Mouse (Mus musculus) MEL (cell line): ENCODE measurements around the gene Als2.

Experiments
- CTCF ChIP-seq, 3 experiments: IDR thresholded peaks in 2 of 3; conservative IDR thresholded peaks in 1 of 3; 2 replicates each; pipeline ENCODE4 v1.5.1; 2011 to 2012; ENCODE audit warnings: low read length in 3 of 3, low read depth in 2 of 3, mild to moderate bottlenecking in 2 of 3, improper control_type of control experiment in 1 of 3, inconsistent platforms in 1 of 3, mixed read lengths in 1 of 3, moderate library complexity in 1 of 3; ENCODE audit not compliant: control insufficient read depth in 1 of 3, insufficient read depth in 1 of 3, poor library complexity in 1 of 3, severe bottlenecking in 1 of 3
- ELF1 ChIP-seq: IDR thresholded peaks from 2 replicates; pipeline ENCODE4 v1.6.1; 2014; ENCODE audit warnings: low read depth, mild to moderate bottlenecking, inconsistent platforms, low read length, improper control_type of control experiment, moderate library complexity
- KAT2A ChIP-seq: conservative IDR thresholded peaks from 2 replicates; pipeline ENCODE4 v1.6.1; 2012; ENCODE audit warnings: low read depth, low read length, improper control_type of control experiment, inconsistent platforms
- POLR2A ChIP-seq, 2 experiments: IDR thresholded peaks; 2 replicates each; pipeline ENCODE4 v1.6.1; 2011 to 2012; ENCODE audit warnings: low read length in 2 of 2, mild to moderate bottlenecking in 2 of 2, control low read depth in 1 of 2, improper control_type of control experiment in 1 of 2, low read depth in 1 of 2, moderate library complexity in 1 of 2; ENCODE audit not compliant: control insufficient read depth in 1 of 2, insufficient read depth in 1 of 2, poor library complexity in 1 of 2
- SMC3 ChIP-seq: IDR thresholded peaks from 2 replicates; pipeline ENCODE4 v1.6.1; 2011; ENCODE audit warnings: low read depth, low read length, improper control_type of control experiment
- USF2 ChIP-seq, 2 experiments: IDR thresholded peaks; 2 replicates each; pipeline ENCODE4 v1.6.1; 2011 to 2012; ENCODE audit warnings: improper control_type of control experiment in 2 of 2, low read length in 2 of 2, borderline replicate concordance in 1 of 2, inconsistent platforms in 1 of 2, low read depth in 1 of 2, mild to moderate bottlenecking in 1 of 2; ENCODE audit not compliant: insufficient read depth in 1 of 2
- ZKSCAN1 ChIP-seq: IDR thresholded peaks from 2 replicates; pipeline ENCODE4 v1.6.1; 2012; ENCODE audit warnings: low read depth, mild to moderate bottlenecking, inconsistent platforms, low read length, improper control_type of control experiment, moderate library complexity
- ZMIZ1 ChIP-seq: IDR thresholded peaks from 2 replicates; pipeline ENCODE4 v1.6.1; 2012; ENCODE audit warnings: low read depth, mild to moderate bottlenecking, inconsistent platforms, low read length, improper control_type of control experiment, moderate library complexity

- TF ChIP-seq CTCF (IDR thresholded peaks at IDR 0.05 in 2 of 3, conservative IDR thresholded peaks at IDR 0.05 in 1 of 3; ENCODE audit: control insufficient read depth in 1 of 3, insufficient read depth in 1 of 3, low read depth in 2 of 3, low read length in 3 of 3, poor library complexity in 1 of 3, severe bottlenecking in 1 of 3) (no peak), ZMIZ1 (no peak), POLR2A (IDR thresholded peaks at IDR 0.05; ENCODE audit: control insufficient read depth in 1 of 2, insufficient read depth in 1 of 2, low read depth in 1 of 2, low read length in 2 of 2, poor library complexity in 1 of 2) (no peak), ELF1 (no peak), ZKSCAN1 (no peak), KAT2A (no peak), USF2 (IDR thresholded peaks at IDR 0.05; ENCODE audit: borderline replicate concordance in 1 of 2, insufficient read depth in 1 of 2, low read depth in 1 of 2, low read length in 2 of 2) (no peak), SMC3 (no peak)
Observed at GRCm38 (mm10) chr1:59253301-59253909, 16.4 kb upstream of the Als2 start.
